Mouse (Mus musculus) heart, embryonic 14.5 days (tissue): ENCODE measurements around the gene Dnajb14. TPM values are rescaled to one million over a fixed set of nuclear protein-coding genes. Genes with fewer than 3 reads are reported as not detected.
A peak's percentile ranks its signal among the peaks of the same experiment; 100 is the strongest.
"Not testable (repeated sequence)": the region's sequence is repeated elsewhere in the genome, so short reads cannot be mapped to it uniquely, and the experiment has no call there.

Experiments used
- ATAC-seq: fragments of 200-750 bp; cut with Nextera tagmentation; 2 replicates; pipeline ENCODE4 v1.8.0; 2017; ENCODE audit warnings: low read depth, moderate TSS enrichment; ENCODE audit not compliant: insufficient number of reproducible peaks, insufficient read depth, low FRiP score
- H3K27ac ChIP-seq, 2 experiments: fragments of 200-500 bp in 1 of 2; fragments of 300-500 bp in 1 of 2; sonication (generic) in 1 of 2; replicated peaks in 1 of 2; 2 replicates each; pipeline ENCODE4 v1.5.1; 2012 to 2014; ENCODE audit warnings: low read depth in 2 of 2, low read length in 2 of 2, control low read depth in 1 of 2, mild to moderate bottlenecking in 1 of 2, mixed read lengths in 1 of 2; ENCODE audit not compliant: control insufficient read depth in 1 of 2, insufficient read depth in 1 of 2
- H3K27me3 ChIP-seq: fragments of 300-500 bp; sonication (generic); 2 replicates; pipeline ENCODE4 v1.6.1; 2014; ENCODE audit warnings: mild to moderate bottlenecking, low read length, control low read depth; ENCODE audit not compliant: control insufficient read depth, insufficient read depth
- H3K36me3 ChIP-seq: fragments of 300-500 bp; sonication (generic); 2 replicates; pipeline ENCODE4 v1.6.1; 2014; ENCODE audit warnings: mild to moderate bottlenecking, control low read depth, low read length, mixed read lengths; ENCODE audit not compliant: control insufficient read depth, insufficient read depth
- H3K4me1 ChIP-seq, 2 experiments: fragments of 200-500 bp in 1 of 2; fragments of 300-500 bp in 1 of 2; sonication (generic) in 1 of 2; 2 replicates each; pipeline ENCODE4 v1.6.1; 2012 to 2014; ENCODE audit warnings: low read length in 2 of 2, control low read depth in 1 of 2, mixed read lengths in 1 of 2; ENCODE audit not compliant: control insufficient read depth in 2 of 2, insufficient read depth in 2 of 2
- H3K4me2 ChIP-seq: fragments of 300-500 bp; sonication (generic); 2 replicates; pipeline ENCODE4 v1.6.1; 2014; ENCODE audit warnings: mild to moderate bottlenecking, low read length
- H3K4me3 ChIP-seq, 2 experiments: fragments of 200-500 bp in 1 of 2; fragments of 300-500 bp in 1 of 2; sonication (generic) in 1 of 2; 2 replicates each; pipeline ENCODE4 v1.5.1; 2012 to 2014; ENCODE audit warnings: low read length in 2 of 2, mild to moderate bottlenecking in 2 of 2, control low read depth in 1 of 2, low read depth in 1 of 2, moderate library complexity in 1 of 2; ENCODE audit not compliant: control insufficient read depth in 1 of 2, insufficient read depth in 1 of 2
- H3K9ac ChIP-seq: fragments of 300-500 bp; sonication (generic); 2 replicates; pipeline ENCODE4 v1.6.1; 2014; ENCODE audit warnings: mild to moderate bottlenecking, low read length
- H3K9me3 ChIP-seq: fragments of 300-500 bp; sonication (generic); 2 replicates; pipeline ENCODE4 v1.6.1; 2016; ENCODE audit warnings: low read length, control low read depth; ENCODE audit not compliant: control insufficient read depth
- WGBS: fragments of 180-500 bp; shearing (Covaris S2); extraction: QIAGEN DNeasy Blood & Tissue Kit; methylation state at CpG from one replicate; pipeline ENCODE4 v1.1.7; 2014; 5-methylcytosine and 5-hydroxymethylcytosine counted together
- polyA plus RNA-seq: library from polyadenylated mRNA; unstranded; fragments of >200 nt; fragmentation: Nextera tagmentation; extraction: Ambion mirVana; gene quantifications from 2 replicates; pipeline ENCODE4 v1.2.1, GENCODE M21; 2014

The Dnajb14 gene
- polyA plus RNA-seq, 1 experiment from 2014 or later, result 10.2 TPM

DNA sequence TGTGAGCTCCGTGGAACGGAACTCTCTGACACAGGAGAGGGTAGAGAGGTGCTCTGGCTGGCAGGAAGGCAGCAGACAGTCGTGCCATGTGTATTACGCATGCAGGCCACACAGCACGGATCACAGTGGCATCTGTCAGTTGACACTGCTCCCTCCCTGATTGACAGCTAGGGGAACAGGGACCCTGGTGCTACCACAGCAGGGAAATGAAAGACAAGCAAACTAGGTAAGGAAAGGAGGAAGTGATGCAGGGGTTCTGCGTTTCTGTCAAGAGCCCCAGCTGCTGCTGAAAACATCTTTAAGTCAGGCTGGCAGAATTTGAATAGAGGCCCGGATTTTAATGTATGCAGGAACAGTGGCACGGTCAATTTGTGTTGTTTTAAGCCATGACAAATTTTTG is 96.0 kb downstream of the Dnajb14 start:
- 67% methylated on average over 8 of the region's 8 CpGs for whole genome bisulfite sequencing
- H3K27ac ChIP-seq, result peak overlapping the region; percentile 25 to 67; a peak in 2 of 4 replicates

DNA sequence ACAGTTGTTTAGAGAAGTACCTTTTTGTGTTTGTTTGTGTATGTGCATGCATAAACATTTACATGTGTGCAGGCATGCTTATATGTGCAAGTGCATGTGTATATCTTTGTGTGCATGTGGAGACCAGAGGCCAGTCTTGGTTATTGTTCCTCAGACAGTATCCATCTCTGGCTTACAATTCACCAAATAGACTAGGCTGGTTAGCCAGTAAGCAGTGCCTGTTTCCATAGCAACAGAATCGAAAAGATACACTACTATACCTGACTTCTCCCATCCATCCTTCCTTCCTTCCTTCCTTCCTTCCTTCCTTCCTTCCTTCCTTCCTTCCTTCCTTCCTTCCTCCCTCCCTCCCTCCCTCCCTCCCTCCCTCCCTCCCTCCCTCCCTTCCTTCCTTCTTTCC is 96.5 kb downstream of the Dnajb14 start:
- not testable (repeated sequence) for H3K4me2 ChIP-seq, ATAC-seq, H3K27ac ChIP-seq, H3K9ac ChIP-seq, H3K4me3 ChIP-seq, H3K9me3 ChIP-seq, H3K27me3 ChIP-seq, H3K36me3 ChIP-seq
- 56% methylated on average over 1 of the region's 1 CpGs for WGBS
- H3K4me1 ChIP-seq, result peaks cover 21 to 37% of the 10 kb centered on the region in 2 experiments

More for the DNA sequence above, 96.0 kb downstream of the Dnajb14 start:
- peak overlapping the region; percentile 38; the same call in 1 of the 2 replicates for H3K9ac ChIP-seq
- H3K9me3 ChIP-seq, result no peaks in the 10 kb centered on the region
- H3K4me2 ChIP-seq, result no peak overlapping the region
- no peaks in the 10 kb centered on the region for H3K27me3 ChIP-seq
- H3K4me1 ChIP-seq, result peaks cover 19 to 32% of the 10 kb centered on the region in 2 experiments
- H3K36me3 ChIP-seq, result peaks cover 7% of the 10 kb centered on the region
- no peak overlapping the region for H3K4me3 ChIP-seq
- ATAC-seq, result no peak

Other genes starting within 250 kb of the Dnajb14 start
- gene Ddit4l, start 246.1 kb upstream of the Dnajb14 start, polyA plus RNA-seq, result 7.9 and 11.1 TPM in 2 replicates
- not detected in 2 replicates for gene Gm21962, start 196.2 kb upstream of the Dnajb14 start, polyA plus RNA-seq
- gene H2afz, start 3.2 kb upstream of the Dnajb14 start, polyA plus RNA-seq, result 992 and 1,071 TPM in 2 replicates
- 103 and 116 TPM in 2 replicates for gene Lamtor3, start 50.8 kb downstream of the Dnajb14 start, polyA plus RNA-seq
- gene Dapp1, start 113.9 kb downstream of the Dnajb14 start, polyA plus RNA-seq, result 21.3 and 22.8 TPM in 2 replicates
- 16.5 and 18.7 TPM in 2 replicates for gene 1110002E22Rik, start 197.4 kb downstream of the Dnajb14 start, polyA plus RNA-seq
- gene Gm5105, start 199.7 kb downstream of the Dnajb14 start, polyA plus RNA-seq, result 0.57 and 0.89 TPM in 2 replicates